Comparison of ENCODE assay signal across 7 mouse cellular contexts in genomic region chr2:35397096-35397495, GRCm38 (mm10). TPM values are rescaled to one million over a fixed set of nuclear protein-coding genes. Genes with fewer than 3 reads are reported as not detected.
DNase-seq lines count a peak whose midpoint lies in the region; ATAC-seq and TF ChIP-seq lines count a peak whose summit lies in the region.

4930402F06Rik (minus strand) TSS chr2:35397175.

- H3K4me2 ChIP-seq in hindbrain, postnatal 0 days (ENCODE audit: low read depth, low read length) = peak within 1 kb of the TSS; percentile 18; the same call in 1 of the 2 replicates
- no peak within 1 kb of the TSS for H3K4me2 ChIP-seq in hindbrain, embryonic 12.5 days (replicated peaks)
- H3K4me2 ChIP-seq in embryonic facial prominence, embryonic 15.5 days (replicated peaks) = no peak within 1 kb of the TSS
- H3K4me2 ChIP-seq in neural tube, embryonic 15.5 days = no peak within 1 kb of the TSS
- no peak within 1 kb of the TSS for H3K4me2 ChIP-seq in kidney, embryonic 15.5 days

- no peaks in the 10 kb centered on the region for H3K27me3 ChIP-seq in hindbrain, postnatal 0 days (ENCODE audit: insufficient read depth, low read length)
- H3K27me3 ChIP-seq in hindbrain, embryonic 12.5 days = no peaks in the 10 kb centered on the region
- H3K27me3 ChIP-seq in embryonic facial prominence, embryonic 15.5 days = no peaks in the 10 kb centered on the region
- H3K27me3 ChIP-seq in neural tube, embryonic 15.5 days (replicated peaks) = no peaks in the 10 kb centered on the region
- H3K27me3 ChIP-seq in kidney, embryonic 15.5 days = no peaks in the 10 kb centered on the region

- peak; percentile 37 for DNase-seq in hindbrain, postnatal 0 days (ENCODE audit: low spot score)
- peak; percentile 26 to 37 for DNase-seq in layer of hippocampus, adult 8-10 months (ENCODE audit: low spot score in 2 of 2)
- DNase-seq in kidney, postnatal 36 days = no peak

- no peak for TF ChIP-seq CTCF in hindbrain, postnatal 0 days (IDR thresholded peaks at IDR 0.05; ENCODE audit: low read depth)

- H3K4me1 ChIP-seq in hindbrain, postnatal 0 days (ENCODE audit: insufficient read depth, low read length) = no peaks in the 10 kb centered on the region
- no peaks in the 10 kb centered on the region for H3K4me1 ChIP-seq in hindbrain, embryonic 12.5 days
- peaks cover 16% of the 10 kb centered on the region for H3K4me1 ChIP-seq in embryonic facial prominence, embryonic 15.5 days
- H3K4me1 ChIP-seq in neural tube, embryonic 15.5 days = no peaks in the 10 kb centered on the region
- H3K4me1 ChIP-seq in kidney, embryonic 15.5 days = peaks cover 10% of the 10 kb centered on the region; the same call in 1 of the 2 replicates

- peak; percentile 53; the same call in 1 of the 2 replicates for ATAC-seq in hindbrain, postnatal 0 days
- no peak for ATAC-seq in hindbrain, embryonic 12.5 days (ENCODE audit: low FRiP score)
- peak; percentile 29; the same call in 1 of the 2 replicates for ATAC-seq in embryonic facial prominence, embryonic 15.5 days (ENCODE audit: insufficient number of reproducible peaks, low FRiP score, low TSS enrichment, low read depth)
- ATAC-seq in neural tube, embryonic 15.5 days (ENCODE audit: low FRiP score) = peak; percentile 45; the same call in 1 of the 2 replicates
- ATAC-seq in kidney, embryonic 15.5 days (replicated peaks; ENCODE audit: low FRiP score) = no peak

- 35% methylated on average over 5 of the region's 5 CpGs for WGBS in hindbrain, postnatal 0 days
- 72% methylated on average over 5 of the region's 5 CpGs for WGBS in hindbrain, embryonic 12.5 days
- WGBS in embryonic facial prominence, embryonic 15.5 days = 54% methylated on average over 5 of the region's 5 CpGs
- 65% methylated on average over 5 of the region's 5 CpGs for WGBS in neural tube, embryonic 15.5 days
- 74% methylated on average over 5 of the region's 5 CpGs for WGBS in kidney, embryonic 15.5 days

- no peaks in the 10 kb centered on the region for H3K36me3 ChIP-seq in hindbrain, postnatal 0 days (ENCODE audit: insufficient read depth, low read length)
- H3K36me3 ChIP-seq in hindbrain, embryonic 12.5 days = no peaks in the 10 kb centered on the region
- H3K36me3 ChIP-seq in embryonic facial prominence, embryonic 15.5 days = peaks cover 14% of the 10 kb centered on the region
- no peaks in the 10 kb centered on the region for H3K36me3 ChIP-seq in neural tube, embryonic 15.5 days
- peaks cover 15% of the 10 kb centered on the region for H3K36me3 ChIP-seq in kidney, embryonic 15.5 days

- no peaks in the 10 kb centered on the region for H3K9me3 ChIP-seq in hindbrain, postnatal 0 days (ENCODE audit: low read length)
- no peaks in the 10 kb centered on the region for H3K9me3 ChIP-seq in hindbrain, embryonic 12.5 days (replicated peaks)
- H3K9me3 ChIP-seq in embryonic facial prominence, embryonic 15.5 days (replicated peaks) = no peaks in the 10 kb centered on the region
- H3K9me3 ChIP-seq in neural tube, embryonic 15.5 days (replicated peaks) = no peaks in the 10 kb centered on the region
- H3K9me3 ChIP-seq in kidney, embryonic 15.5 days (replicated peaks) = no peaks in the 10 kb centered on the region

- H3K9ac ChIP-seq in hindbrain, postnatal 0 days (replicated peaks; ENCODE audit: low read length) = no peak within 1 kb of the TSS
- no peak within 1 kb of the TSS for H3K9ac ChIP-seq in hindbrain, embryonic 12.5 days
- H3K9ac ChIP-seq in embryonic facial prominence, embryonic 15.5 days = no peak within 1 kb of the TSS
- H3K9ac ChIP-seq in neural tube, embryonic 15.5 days (replicated peaks) = no peak within 1 kb of the TSS
- H3K9ac ChIP-seq in kidney, embryonic 15.5 days = no peak within 1 kb of the TSS

- no peak within 1 kb of the TSS for H3K27ac ChIP-seq in hindbrain, postnatal 0 days
- H3K27ac ChIP-seq in hindbrain, embryonic 12.5 days = no peak within 1 kb of the TSS
- H3K27ac ChIP-seq in embryonic facial prominence, embryonic 15.5 days (replicated peaks) = no peak within 1 kb of the TSS
- H3K27ac ChIP-seq in neural tube, embryonic 15.5 days (replicated peaks) = no peak within 1 kb of the TSS
- no peak within 1 kb of the TSS; the same call in 1 of the 2 replicates for H3K27ac ChIP-seq in kidney, embryonic 15.5 days

- no peak within 1 kb of the TSS for H3K4me3 ChIP-seq in hindbrain, postnatal 0 days (ENCODE audit: low read length)
- no peak within 1 kb of the TSS for H3K4me3 ChIP-seq in hindbrain, embryonic 12.5 days
- no peak within 1 kb of the TSS for H3K4me3 ChIP-seq in embryonic facial prominence, embryonic 15.5 days (replicated peaks)
- no peak within 1 kb of the TSS for H3K4me3 ChIP-seq in neural tube, embryonic 15.5 days (replicated peaks)
- no peak within 1 kb of the TSS for H3K4me3 ChIP-seq in kidney, embryonic 15.5 days (replicated peaks)

RNA-seq across cellular contexts. Expression of gene 4930402F06Rik, which starts in this region (rescaled TPM):
- total RNA-seq in hindbrain, postnatal 0 days (2014; rRNA removed) = not detected in 2 replicates
- polyA plus RNA-seq in hindbrain, postnatal 0 days (2015; fragmentation: Nextera tagmentation; extraction: Ambion mirVana) = not detected in 2 replicates
- not detected in 2 replicates for polyA plus RNA-seq in hindbrain, embryonic 12.5 days (2016; fragmentation: Nextera tagmentation; extraction: Ambion mirVana)
- polyA plus RNA-seq in embryonic facial prominence, embryonic 15.5 days (2015; fragmentation: Nextera tagmentation; extraction: Ambion mirVana) = not detected in 2 replicates
- total RNA-seq in layer of hippocampus, adult 8-10 months (2022) = not detected
- polyA plus RNA-seq in neural tube, embryonic 15.5 days (2015; fragmentation: Nextera tagmentation; extraction: Ambion mirVana) = not detected in 2 replicates
- polyA plus RNA-seq in kidney, embryonic 15.5 days (2015; fragmentation: Nextera tagmentation; extraction: Ambion mirVana) = not detected in 2 replicates

Comparison
In these comparisons a context has a peak if more than half of its experiments do, and no peak if none do; other contexts are left out.
1. Peak in DNase-seq, ATAC-seq and H3K4me2 ChIP-seq in hindbrain, postnatal 0 days; RNA of the gene not detected or under 1 TPM.
2. Peak in ATAC-seq in embryonic facial prominence, embryonic 15.5 days; RNA of the gene not detected or under 1 TPM.
3. Peak in DNase-seq in layer of hippocampus, adult 8-10 months; RNA of the gene not detected or under 1 TPM.
4. Peak in ATAC-seq in neural tube, embryonic 15.5 days; RNA of the gene not detected or under 1 TPM.